19 mouse cellular contexts compared by ENCODE assay signal in the genomic region with DNA sequence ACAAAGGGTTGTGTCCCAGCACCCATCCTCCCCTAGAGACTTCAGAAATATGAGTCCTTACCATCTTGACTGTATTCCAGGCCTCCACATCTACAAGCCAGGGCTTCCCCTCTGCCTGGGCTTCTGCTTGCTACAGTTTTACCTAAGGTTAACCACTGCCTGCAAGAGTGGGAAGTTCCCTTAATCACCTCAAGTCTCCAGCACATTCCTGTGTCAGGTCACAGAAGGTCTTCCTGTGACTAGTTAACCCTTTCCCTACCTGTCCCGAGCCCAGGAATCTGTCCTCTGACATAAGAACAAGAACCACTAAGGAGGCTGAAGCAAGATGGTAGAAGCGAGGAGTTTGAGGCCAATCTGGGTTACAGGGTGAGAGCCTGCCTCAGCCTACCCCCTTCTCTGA.
DNase-seq lines count a peak whose midpoint lies in the region; ATAC-seq and TF ChIP-seq lines count a peak whose summit lies in the region.
"Had no signal": no experiment of that assay in that cellular context is flagged by ENCODE, and none has a peak within 500 bp of the region (broad histone marks: within the 10 kb centered on the region; RNA-seq: fewer than 3 reads in every experiment).

No protein-coding gene starts in this region.

- no peak overlapping the region for H3K9ac ChIP-seq in kidney, postnatal 0 days (ENCODE audit: low read depth, low read length)
- H3K9ac ChIP-seq: embryonic facial prominence, embryonic 15.5 days; forebrain, embryonic 12.5 days; hindbrain, embryonic 13.5 days; intestine, embryonic 15.5 days; limb, embryonic 15.5 days had no signal

- no peak for ATAC-seq in kidney, postnatal 0 days (replicated peaks; ENCODE audit: low FRiP score, low read depth)
- ATAC-seq: intestine, embryonic 15.5 days had no signal

- peak overlapping the region; percentile 56; the same call in 1 of the 2 replicates for H3K27ac ChIP-seq in kidney, postnatal 0 days
- H3K27ac ChIP-seq: embryonic facial prominence, embryonic 15.5 days; forebrain, embryonic 12.5 days; hindbrain, embryonic 13.5 days; intestine, embryonic 15.5 days; limb, embryonic 15.5 days had no signal

- no peak overlapping the region for H3K4me3 ChIP-seq in kidney, postnatal 0 days (replicated peaks; ENCODE audit: low read depth, low read length)
- H3K4me3 ChIP-seq: embryonic facial prominence, embryonic 15.5 days; forebrain, embryonic 12.5 days; hindbrain, embryonic 13.5 days; intestine, embryonic 15.5 days; limb, embryonic 15.5 days had no signal

- H3K36me3 ChIP-seq in kidney, postnatal 0 days (ENCODE audit: insufficient read depth, low read length): no peaks in the 10 kb centered on the region
- H3K36me3 ChIP-seq: embryonic facial prominence, embryonic 15.5 days; forebrain, embryonic 12.5 days; G1E; hindbrain, embryonic 13.5 days; intestine, embryonic 15.5 days; limb, embryonic 15.5 days had no signal

- H3K27me3 ChIP-seq in kidney, postnatal 0 days (ENCODE audit: insufficient read depth, low read length): no peaks in the 10 kb centered on the region
- H3K27me3 ChIP-seq: embryonic facial prominence, embryonic 15.5 days; forebrain, embryonic 12.5 days; intestine, embryonic 15.5 days; limb, embryonic 15.5 days had no signal

- TF ChIP-seq CTCF in kidney, postnatal 0 days (IDR thresholded peaks at IDR 0.05; ENCODE audit: low read depth): no peak

- H3K4me2 ChIP-seq in kidney, postnatal 0 days (ENCODE audit: low read length): no peak overlapping the region
- H3K4me2 ChIP-seq: embryonic facial prominence, embryonic 15.5 days; forebrain, embryonic 12.5 days; hindbrain, embryonic 13.5 days; intestine, embryonic 15.5 days; limb, embryonic 15.5 days had no signal

- H3K4me1 ChIP-seq in kidney, postnatal 0 days (replicated peaks; ENCODE audit: insufficient read depth, low read length): peaks cover 14% of the 10 kb centered on the region; the same call in 1 of the 2 replicates
- H3K4me1 ChIP-seq: intestine, embryonic 15.5 days had no signal

- DNase-seq in cerebellum, adult 9-10 months: peak; percentile 19
- no peak for DNase-seq in cerebellum, adult 8-10 months
- DNase-seq in kidney, adult 8-10 months: peak; percentile 23 to 43
- no peak for DNase-seq in kidney, adult 18-20 months
- peak; percentile 82 for DNase-seq in R1 (ENCODE audit: low read depth, low spot score)
- DNase-seq in kidney, postnatal 0 days (ENCODE audit: low spot score): peak; percentile 52
- DNase-seq in right cerebral cortex, adult 2 months (ENCODE audit: low spot score in 2 of 2): no peak
- no peak for DNase-seq in urinary bladder, adult 2 months (ENCODE audit: low spot score)
- DNase-seq: adrenal gland, adult 2 months; heart, adult 11 months; layer of hippocampus, adult 9-11 months; right cerebral cortex, adult 18-20 months; thymus, adult 18-20 months had no signal

- WGBS in kidney, postnatal 0 days: 57% methylated on average over 2 of the region's 2 CpGs

- no peaks in the 10 kb centered on the region for H3K9me3 ChIP-seq in kidney, postnatal 0 days (replicated peaks; ENCODE audit: low read length)
- H3K9me3 ChIP-seq: embryonic facial prominence, embryonic 15.5 days; forebrain, embryonic 12.5 days; G1E; hindbrain, embryonic 13.5 days; intestine, embryonic 15.5 days; limb, embryonic 15.5 days had no signal

Comparison
In these comparisons a context has a peak if more than half of its experiments do, and no peak if none do; other contexts are left out.
1. DNase-seq: peak in cerebellum, adult 9-10 months (single experiment), kidney, adult 8-10 months (2 of 2), R1 (single experiment) and kidney, postnatal 0 days (single experiment); none in cerebellum, adult 8-10 months (single experiment), kidney, adult 18-20 months (single experiment), right cerebral cortex, adult 2 months (0 of 2) and urinary bladder, adult 2 months (single experiment).